Mouse (Mus musculus): ENCODE measurements around the gene R3hdml.

DNA sequence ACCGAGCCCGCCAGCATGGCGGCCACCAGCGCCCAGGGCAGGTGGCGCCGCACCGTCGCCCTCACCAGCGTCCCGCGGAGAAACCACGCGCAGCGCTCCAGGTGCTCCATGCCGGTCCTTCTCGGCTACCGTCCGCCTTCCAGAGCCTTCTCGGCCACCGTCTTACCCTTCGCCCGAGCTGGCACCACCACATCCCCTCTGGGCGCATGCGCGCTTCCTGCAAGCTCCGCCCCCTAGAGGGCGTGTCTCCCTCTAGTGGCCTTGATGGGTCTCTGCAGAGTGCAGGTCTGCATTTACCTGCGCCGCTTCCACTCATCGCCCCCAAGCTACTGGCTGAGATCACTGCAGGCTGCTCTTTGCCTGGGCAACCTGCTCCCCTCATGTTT, 19.7 kb upstream of the R3hdml start, which contains the start of gene Fitm2:
- TF ChIP-seq CTCF (conservative IDR thresholded peaks at IDR 0.05 in 1 of 2, IDR thresholded peaks at IDR 0.05 in 1 of 2; ENCODE audit: low read depth in 2 of 2, low read length in 2 of 2) (peak; percentile 62 to 99), ZKSCAN1 (IDR thresholded peaks at IDR 0.05; ENCODE audit: borderline replicate concordance, low read depth, low read length) (no peak), POLR2A (IDR thresholded peaks at IDR 0.05; ENCODE audit: low read depth, low read length) (peak; percentile 82), BHLHE40 (IDR thresholded peaks at IDR 0.05; ENCODE audit: low read depth, low read length) (0 out of 2 replicates have a peak, but pooled peaks have one; percentile 34), UBTF (IDR thresholded peaks at IDR 0.05; ENCODE audit: low read depth, low read length) (no peak), EP300 (IDR thresholded peaks at IDR 0.05; ENCODE audit: low read length) (no peak), TCF12 (IDR thresholded peaks at IDR 0.05; ENCODE audit: low read depth, low read length) (peak; percentile 85), MAX (IDR thresholded peaks at IDR 0.05; ENCODE audit: low read length) (peak; percentile 89)
